Mouse (Mus musculus) heart, adult 18-20 months (tissue): ENCODE data around the gene Eef1g. TPM values are rescaled to one million over a fixed set of nuclear protein-coding genes. Genes with fewer than 3 reads are reported as not detected.

Experiments
- DNase-seq, 2 experiments: peaks; one replicate each; pipeline ENCODE4 v3.0.0; 2021 to 2022; ENCODE audit warnings: mixed read lengths in 1 of 2
- long read RNA-seq, 2 experiments: library from polyadenylated mRNA; stranded (forward); transcript quantifications; one replicate each; pipeline ENCODE4 v2.0.0; 2021
- total RNA-seq, 2 experiments: library from RNA; stranded (reverse); gene quantifications; 2 replicates each; pipeline ENCODE4 v1.2.3; 2021

Gene Eef1g
- total RNA-seq, result 100 to 1,000 TPM; 239 to 257 TPM
- long read RNA-seq, experiment 1, transcript Eef1g-201 (10 exons, 1,864 nt), result major isoform, 186 of 204 reads
- long read RNA-seq, experiment 1, partial matches to known transcripts, result 15 of 204 reads
- long read RNA-seq, experiment 1, other reads (novel, unspliced or antisense), result 1 of 204 reads
- long read RNA-seq, experiment 2, transcript Eef1g-201 (10 exons, 1,864 nt), result major isoform, 95 of 102 reads
- long read RNA-seq, experiment 2, partial matches to known transcripts, result 3 of 102 reads
- long read RNA-seq, experiment 2, other reads (novel, unspliced or antisense), result 2 of 102 reads

- peak; percentile 98 to 100 for DNase-seq
These were observed at the start of gene Eef1g for GRCm38 (mm10) chr19:8966590-8967372. Gene Eef1g (plus strand): TSS chr19:8967041.

- no peak for DNase-seq
These were observed 47.8 kb upstream of the Eef1g start for GRCm38 (mm10) chr19:8919000-8919399.

GRCm38 (mm10) chr19:8919684-8920072 is 47.2 kb upstream of the Eef1g start:
- no peak for DNase-seq

GRCm38 (mm10) chr19:8920073-8920736 is 46.6 kb upstream of the Eef1g start, which contains the start of gene B3gat3:
Gene B3gat3 (plus strand): TSS chr19:8920374.
- peak; percentile 98 for DNase-seq

GRCm38 (mm10) chr19:8920836-8921291 is 46.0 kb upstream of the Eef1g start:
- DNase-seq, result peak; percentile 31 to 38

- DNase-seq, result no peak
These were observed 45.1 kb upstream of the Eef1g start for GRCm38 (mm10) chr19:8921741-8922140.

GRCm38 (mm10) chr19:8926766-8927165 is 40.1 kb upstream of the Eef1g start:
- DNase-seq, result no peak

GRCm38 (mm10) chr19:8927891-8928525 is 38.8 kb upstream of the Eef1g start:
- no peak for DNase-seq

- DNase-seq, result no peak
These were observed 38.1 kb upstream of the Eef1g start for GRCm38 (mm10) chr19:8928689-8929223.

GRCm38 (mm10) chr19:8929224-8930088 is 37.4 kb upstream of the Eef1g start, which contains the start of the genes Rom1 and Eml3:
Gene Rom1 (minus strand): TSS chr19:8929356.
Gene Eml3 (plus strand): TSS chr19:8929552.
- DNase-seq, result peak; percentile 96 to 97

GRCm38 (mm10) chr19:8930117-8930516 is 36.7 kb upstream of the Eef1g start:
- no peak for DNase-seq

- no peak for DNase-seq
These were observed 36.1 kb upstream of the Eef1g start for GRCm38 (mm10) chr19:8930771-8931170.

- no peak for DNase-seq
These were observed 30.1 kb upstream of the Eef1g start for GRCm38 (mm10) chr19:8936736-8937135.

- no peak for DNase-seq
These were observed 26.2 kb upstream of the Eef1g start for GRCm38 (mm10) chr19:8940526-8941133.

- DNase-seq, result no peak
These were observed 25.7 kb upstream of the Eef1g start for GRCm38 (mm10) chr19:8941136-8941514.

GRCm38 (mm10) chr19:8941515-8942217 is 25.2 kb upstream of the Eef1g start, which contains the start of gene Mta2:
Gene Mta2 (plus strand): TSS chr19:8941875.
- DNase-seq, result peak; percentile 96 to 97

GRCm38 (mm10) chr19:8942276-8942964 is 24.4 kb upstream of the Eef1g start:
- peak in 1 of 2 experiments; percentile 66 for DNase-seq

GRCm38 (mm10) chr19:8943047-8943446 is 23.8 kb upstream of the Eef1g start:
- DNase-seq, result no peak

GRCm38 (mm10) chr19:8944062-8944461 is 22.8 kb upstream of the Eef1g start:
- DNase-seq, result no peak
